In genomic region chr2:125189197-125189596, GRCm38 (mm10) we compare ENCODE assay signal across 8 mouse cellular contexts. TPM values are rescaled to one million over a fixed set of nuclear protein-coding genes. Genes with fewer than 3 reads are reported as not detected.
DNase-seq lines count a peak whose midpoint lies in the region; ATAC-seq and TF ChIP-seq lines count a peak whose summit lies in the region.

No protein-coding gene starts in this region.

- peaks cover 16% of the 10 kb centered on the region for H3K27me3 ChIP-seq in Patski

- peak; percentile 94 for TF ChIP-seq CTCF in gastrocnemius, adult 2 months (IDR thresholded peaks at IDR 0.05)
- peak; percentile 95 for TF ChIP-seq CTCF in Patski (IDR thresholded peaks at IDR 0.05)

- CTCF ChIA-PET in Patski (lab: Charles Lee) = interaction anchor here (0.7 to 3.9 kb wide), 12 partner anchors 9 to 1088 kb away, joined by 3 to 26 read pairs (median 4); no protein-coding TSS in a partner anchor

- POLR2A ChIA-PET in Patski (lab: Charles Lee) = no interaction called here

- H3K4me3 ChIP-seq in gastrocnemius, adult 2 months = no peak overlapping the region

- intact Hi-C loops in gastrocnemius, adult 2 months (cut with DNase I) = loop anchor here (2.0 to 10.0 kb wide), 3 partner anchors 154 to 1088 kb away; no protein-coding TSS in a partner anchor

- peak; percentile 41 for DNase-seq in gastrocnemius, adult 2 months
- no peak for DNase-seq in gastrocnemius, adult 8-10 months (ENCODE audit: low spot score in 2 of 2)
- no peak for DNase-seq in Patski (ENCODE audit: low read depth, low spot score)
- peak; percentile 42 for DNase-seq in cerebellum, adult 9-11 months
- peak; percentile 6 to 85 for DNase-seq in frontal cortex, adult 2 months (ENCODE audit: extremely low spot score in 1 of 2, low spot score in 1 of 2)
- DNase-seq in kidney, postnatal 14 days = peak; percentile 69
- peak; percentile 25 to 50 for DNase-seq in lung, adult 18-20 months
- peak; percentile 60 for DNase-seq in right cerebral cortex, adult 18-20 months

- peak; percentile 65 for ATAC-seq in Patski

- in situ Hi-C loops in Patski (cut with MboI; ENCODE audit: low pct_unique_long_range_greater_than_20kb) = loop anchor here (25.0 kb wide), 2 partner anchors 127 to 577 kb away; partner anchors contain the start of gene Slc24a5

- H3K27ac ChIP-seq in gastrocnemius, adult 2 months = no peak overlapping the region

RNA-seq across cellular contexts. Expression of gene Slc12a1, which starts 36.9 kb away (rescaled TPM):
- total RNA-seq in gastrocnemius, adult 2 months (2021) = not detected
- not detected for total RNA-seq in gastrocnemius, adult 8-10 months (2022)
- 0.09 TPM for polyA plus RNA-seq in Patski (2021)
- polyA plus RNA-seq in frontal cortex, adult 2 months (2012; rRNA removed) = 0.06 and 0.08 TPM in 2 replicates

RNA-seq across cellular contexts. Expression of gene Ctxn2, which starts 52.7 kb away (rescaled TPM):
- not detected for total RNA-seq in gastrocnemius, adult 2 months (2021)
- total RNA-seq in gastrocnemius, adult 8-10 months (2022) = not detected
- polyA plus RNA-seq in Patski (2021) = not detected
- 5.7 and 6.9 TPM in 2 replicates for polyA plus RNA-seq in frontal cortex, adult 2 months (2012; rRNA removed)

RNA-seq across cellular contexts. Expression of gene Dut, which starts 57.8 kb away (rescaled TPM):
- 1 to 10 TPM; 7.0 to 7.3 TPM for total RNA-seq in gastrocnemius, adult 2 months (2021)
- total RNA-seq in gastrocnemius, adult 8-10 months (2022) = 1 to 10 TPM; 6.7 to 8.3 (median 7.6) TPM
- polyA plus RNA-seq in Patski (2021) = 114 TPM
- polyA plus RNA-seq in frontal cortex, adult 2 months (2012; rRNA removed) = 34.9 and 38.6 TPM in 2 replicates

Comparison
In these comparisons a context has a peak if more than half of its experiments do, and no peak if none do; other contexts are left out.
1. DNase-seq: peak in gastrocnemius, adult 2 months (single experiment), cerebellum, adult 9-11 months (single experiment), frontal cortex, adult 2 months (2 of 2), kidney, postnatal 14 days (single experiment), lung, adult 18-20 months (2 of 2) and right cerebral cortex, adult 18-20 months (single experiment); none in gastrocnemius, adult 8-10 months (0 of 2) and Patski (single experiment).